Mouse (Mus musculus) heart, adult 11 months (tissue): ENCODE measurements around the gene Pon1.
A peak's percentile ranks its signal among the peaks of the same experiment; 100 is the strongest.
"Not testable (repeated sequence)": the region's sequence is repeated elsewhere in the genome, so short reads cannot be mapped to it uniquely, and the experiment has no call there.

ENCODE experiments used
- DNase-seq: peaks from one replicate; pipeline ENCODE4 v3.0.0; 2022

The Pon1 gene

DNA sequence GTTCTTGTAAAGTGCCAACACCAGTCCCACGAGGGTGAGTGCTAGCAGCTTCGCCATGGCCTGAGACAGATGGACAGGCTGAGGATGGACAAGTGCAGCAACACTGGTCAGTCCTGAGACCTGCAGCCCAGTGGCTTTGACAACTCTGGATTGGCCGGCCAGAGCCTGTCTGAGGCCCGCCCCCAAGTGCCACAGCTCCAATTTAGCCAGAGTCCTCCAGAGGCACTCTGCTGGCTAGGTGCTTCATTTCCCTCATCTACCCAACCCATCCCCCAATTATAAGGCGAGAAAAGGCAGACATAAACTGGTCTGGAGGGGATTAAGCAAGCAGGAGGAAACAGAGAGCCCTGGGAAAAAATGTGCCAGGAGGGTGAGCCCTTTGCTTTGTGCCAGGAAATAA is at the start of gene Pon1:
Gene Pon1, minus strand, starts transcription at position 254 of the 400 bp plus-strand sequence.
- DNase-seq, result peak; percentile 80

GRCm38 (mm10) chr6:5238799-5239198 is 45.1 kb upstream of the Pon1 start:
- no peak for DNase-seq

DNA sequence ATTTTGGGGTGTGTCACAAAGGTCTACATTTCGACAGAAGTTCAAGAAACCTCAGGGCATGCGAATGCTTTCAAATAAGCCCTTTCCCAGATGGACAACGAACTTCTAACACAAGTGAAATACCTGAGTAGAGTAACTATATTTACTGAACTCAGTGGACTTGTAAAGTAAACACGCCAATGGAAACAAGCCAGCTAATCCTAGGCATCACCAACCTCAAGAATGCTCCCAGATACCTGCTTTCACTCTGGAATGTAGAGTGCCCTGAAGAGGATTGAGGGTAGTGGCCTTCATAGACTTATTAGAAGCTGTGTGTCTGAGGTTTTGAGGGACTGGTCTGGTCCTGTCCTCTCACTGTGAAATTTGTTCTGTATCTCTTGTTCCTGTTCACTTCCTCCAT is 43.8 kb upstream of the Pon1 start:
- DNase-seq, result no peak

DNA sequence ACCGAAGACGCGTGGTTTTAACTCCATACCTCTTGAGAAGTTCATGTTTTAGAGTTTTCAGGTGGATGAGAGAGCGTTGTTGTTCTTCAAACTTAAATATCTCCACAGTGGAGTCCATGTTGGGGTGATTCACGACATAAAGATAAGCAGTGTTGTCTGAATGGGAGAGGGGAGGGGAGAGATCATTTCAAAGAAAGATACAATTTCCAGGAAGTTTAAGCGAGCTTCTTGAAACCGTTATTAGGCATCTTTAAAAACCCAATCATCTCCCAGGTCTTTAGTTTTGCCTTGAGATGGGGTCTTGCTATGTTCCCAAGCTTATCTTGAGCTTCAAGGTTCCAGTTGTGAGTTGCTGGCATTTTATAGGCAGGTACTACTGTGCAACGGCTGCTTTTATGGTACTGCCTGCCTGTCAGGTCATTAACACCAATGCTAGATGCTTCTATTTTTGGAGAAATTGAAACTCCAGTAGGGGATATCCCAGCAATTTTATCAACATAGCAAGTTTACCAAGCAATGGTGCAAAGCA is 43.2 kb upstream of the Pon1 start:
- no peak for DNase-seq

- no peak for DNase-seq
These were observed 40.8 kb upstream of the Pon1 start for GRCm38 (mm10) chr6:5234563-5234962.

GRCm38 (mm10) chr6:5233812-5234211 is 40.1 kb upstream of the Pon1 start:
- DNase-seq, result no peak

- DNase-seq, result no peak
These were observed 38.3 kb upstream of the Pon1 start for GRCm38 (mm10) chr6:5232022-5232421.

DNA sequence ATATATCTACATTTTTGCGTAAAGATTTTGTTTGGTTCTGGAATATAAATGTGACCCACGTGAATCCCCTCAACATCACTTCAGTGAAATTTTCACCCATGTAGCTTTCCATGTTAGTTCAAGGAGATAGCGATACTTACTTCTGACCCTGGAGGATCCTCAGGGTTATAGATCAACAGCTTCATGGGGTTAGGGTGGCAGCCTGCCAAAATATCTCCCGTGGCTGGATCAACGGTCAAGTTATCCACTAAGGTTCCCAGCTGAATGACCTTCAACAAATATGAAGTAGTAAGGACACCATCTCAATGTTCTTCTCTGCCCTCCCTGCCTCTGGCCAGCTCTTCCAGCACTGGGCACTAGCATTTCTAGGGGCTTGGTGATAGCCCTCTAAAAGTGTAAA is 36.5 kb upstream of the Pon1 start:
- DNase-seq, result no peak

DNA sequence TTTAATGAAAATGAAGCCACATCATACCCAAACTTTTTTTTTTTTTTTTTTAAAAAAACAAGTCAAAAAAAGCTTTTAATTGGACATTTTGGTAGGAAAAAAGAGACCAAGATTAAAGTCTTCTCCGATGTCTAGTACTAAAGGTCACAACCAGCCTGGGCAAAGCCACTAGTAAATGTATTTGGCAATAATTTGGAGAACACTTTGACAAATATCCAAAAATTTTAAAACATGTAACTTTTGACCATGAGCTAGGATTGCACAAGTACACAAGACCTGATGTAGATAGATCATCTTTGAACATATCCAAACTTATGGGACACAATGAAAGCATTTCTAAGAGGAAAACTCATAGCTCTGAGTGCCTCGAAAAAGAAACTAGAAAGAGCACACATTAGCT is 29.8 kb upstream of the Pon1 start:
- not testable (repeated sequence) for DNase-seq

- peak; percentile 10 for DNase-seq
These were observed 28.3 kb upstream of the Pon1 start for GRCm38 (mm10) chr6:5222080-5222479.

- DNase-seq, result no peak
These were observed 24.4 kb upstream of the Pon1 start for GRCm38 (mm10) chr6:5218190-5218589.

- no peak for DNase-seq
These were observed 14.1 kb upstream of the Pon1 start for GRCm38 (mm10) chr6:5207817-5208216.

- DNase-seq, result peak; percentile 75
These were observed 6.2 kb upstream of the Pon1 start for GRCm38 (mm10) chr6:5199916-5200315.

GRCm38 (mm10) chr6:5199376-5199905 is 5.7 kb upstream of the Pon1 start:
- DNase-seq, result peak; percentile 82

DNA sequence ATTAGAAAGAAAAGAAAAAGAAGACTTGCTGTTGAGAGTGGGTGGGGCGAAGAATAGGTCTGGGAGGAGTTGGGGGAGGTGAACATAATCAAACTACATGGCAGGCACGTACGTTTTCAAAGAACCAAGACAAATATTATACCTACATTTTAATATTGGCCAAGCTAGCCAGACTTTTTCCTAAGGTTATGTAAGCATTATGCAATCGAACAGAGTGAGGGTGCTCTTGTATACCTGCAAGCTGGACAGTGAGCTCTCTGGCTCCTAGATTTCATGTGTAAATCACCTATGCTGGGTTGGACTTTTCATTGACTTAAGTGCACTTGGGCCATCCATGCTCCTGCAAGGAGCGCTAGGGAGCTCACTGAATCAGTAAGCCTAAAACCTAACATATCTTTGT is 4.8 kb upstream of the Pon1 start:
- DNase-seq, result peak; percentile 36

- DNase-seq, result peak; percentile 56
These were observed 3.0 kb downstream of the Pon1 start for GRCm38 (mm10) chr6:5190761-5191160.

DNA sequence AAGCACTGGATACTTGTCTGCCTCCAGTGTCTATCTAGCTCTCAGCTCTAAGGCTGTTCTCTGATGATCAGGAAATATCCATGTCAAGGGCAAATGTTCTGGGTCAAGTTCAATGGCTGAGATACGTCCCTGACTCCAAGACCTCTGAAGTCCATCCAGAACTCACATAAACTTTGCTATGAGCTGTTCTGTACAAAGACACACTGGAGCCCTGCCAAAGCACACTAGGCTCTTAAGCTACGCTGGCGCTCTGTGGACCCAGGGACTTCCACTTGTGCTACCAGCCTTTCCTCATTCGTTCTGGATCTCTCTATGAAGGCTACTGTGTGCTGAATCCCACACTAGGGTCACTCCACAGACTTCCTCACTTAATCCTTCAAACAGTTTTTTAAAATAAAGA is 4.2 kb downstream of the Pon1 start:
- DNase-seq, result peak; percentile 75

- peak; percentile 34 for DNase-seq
These were observed 4.8 kb downstream of the Pon1 start for GRCm38 (mm10) chr6:5188938-5189337.

DNA sequence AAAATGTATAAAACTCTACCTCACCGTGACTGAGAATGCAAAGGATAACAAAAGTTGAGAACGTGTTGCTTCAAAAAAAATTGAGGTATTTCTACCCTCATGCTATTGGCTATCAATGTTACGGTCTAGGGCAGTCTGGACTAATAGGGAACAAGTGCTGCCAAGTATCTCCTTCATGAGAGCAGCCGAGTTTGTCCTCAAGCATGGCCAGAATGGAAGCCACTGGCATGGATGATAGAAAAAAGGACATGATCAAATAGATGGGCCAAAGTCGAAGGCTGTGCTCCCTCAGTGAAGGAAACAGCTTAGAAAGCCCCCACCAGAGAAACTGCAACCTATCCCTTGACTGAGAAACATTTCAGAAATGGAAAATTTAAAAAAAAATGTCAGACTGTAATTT is 5.7 kb downstream of the Pon1 start:
- DNase-seq, result peak; percentile 76

DNA sequence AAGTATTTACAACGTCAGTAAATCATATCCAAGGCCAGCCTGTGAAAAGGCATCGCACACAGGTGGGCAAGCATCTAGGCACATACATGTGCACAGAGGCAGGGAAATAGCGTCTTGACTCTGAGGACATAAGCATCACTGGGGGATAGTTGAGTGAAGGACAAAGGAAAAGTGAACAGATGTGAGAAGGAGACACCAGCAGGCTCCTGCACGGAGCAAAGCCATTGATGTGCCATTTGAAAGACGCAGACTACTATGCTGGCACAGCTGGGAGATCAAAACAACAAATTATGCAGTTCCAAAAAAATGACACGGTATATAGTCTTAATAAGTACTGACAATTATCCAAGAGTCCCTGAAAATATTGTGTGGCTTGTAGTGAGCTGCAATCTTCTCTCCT is 6.2 kb downstream of the Pon1 start:
- peak; percentile 68 for DNase-seq

- peak; percentile 25 for DNase-seq
These were observed 7.4 kb downstream of the Pon1 start for GRCm38 (mm10) chr6:5186229-5186950.

DNA sequence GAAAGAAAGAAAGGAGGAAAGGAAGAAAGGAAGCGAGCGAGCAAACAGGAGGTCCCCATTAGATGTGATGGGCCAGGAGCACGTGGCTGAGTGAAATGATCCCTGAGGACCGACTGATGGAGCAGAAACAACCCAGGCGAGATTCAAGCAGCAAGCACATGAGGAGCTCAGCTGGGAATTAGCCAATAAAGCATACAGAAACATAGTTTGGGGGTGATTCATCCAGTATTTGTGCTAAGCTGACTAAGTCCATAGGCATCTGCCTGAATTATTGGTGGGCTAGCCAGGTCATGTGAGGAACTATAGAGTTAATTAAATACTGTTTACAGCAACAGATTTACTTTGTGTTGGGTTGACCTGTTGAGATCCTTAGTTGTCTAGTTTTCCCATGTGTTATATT is 13.1 kb downstream of the Pon1 start:
- peak; percentile 64 for DNase-seq

GRCm38 (mm10) chr6:5179189-5179588 is 14.6 kb downstream of the Pon1 start:
- DNase-seq, result peak; percentile 12
